Mouse (Mus musculus): ENCODE measurements around the gene Mavs.

The Mavs gene

DNA sequence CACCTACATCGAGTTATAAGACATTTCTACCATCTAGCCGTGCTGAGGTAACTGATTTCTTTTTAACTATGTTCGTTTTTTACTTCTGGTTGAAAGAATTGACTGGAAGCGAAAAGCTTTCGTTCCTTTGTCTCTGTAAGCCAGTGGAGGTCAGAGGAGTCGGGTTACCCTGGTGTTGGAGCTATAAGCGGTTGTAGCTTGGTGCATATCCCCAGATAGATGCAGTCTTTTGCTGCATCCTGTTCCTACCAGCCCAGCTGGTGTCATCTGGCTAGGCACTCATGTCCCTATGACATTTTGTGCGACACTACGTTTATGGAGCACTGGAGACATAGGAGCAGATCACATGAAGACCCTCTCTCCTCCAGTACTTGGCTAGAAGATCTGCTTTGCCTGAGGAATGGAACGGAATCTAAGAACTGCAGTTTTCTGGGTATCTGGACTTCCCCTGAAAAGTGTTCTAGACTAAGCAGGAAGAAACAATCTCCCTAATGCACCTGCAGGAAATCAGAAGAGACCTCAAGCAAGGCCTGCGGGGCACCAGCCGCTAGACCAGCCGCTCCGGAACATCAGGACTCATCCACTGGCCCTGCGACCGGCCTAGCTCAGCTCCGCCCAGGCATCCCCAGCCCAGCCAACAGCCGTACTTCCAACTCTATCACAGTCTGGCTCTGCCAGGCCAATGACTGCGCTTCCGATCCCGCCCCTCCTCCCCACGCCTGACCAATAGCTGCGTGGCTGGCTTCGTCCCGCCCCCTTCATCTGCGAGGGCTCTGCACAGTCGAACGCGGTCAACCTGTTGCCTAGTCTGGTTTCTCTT, at the start of gene Mavs:
Gene Mavs (plus strand): TSS at position 757 of the 820 bp plus-strand sequence.
- peak; percentile 90 to 93 for DNase-seq (ENCODE audit: low spot score in 2 of 2)

DNA sequence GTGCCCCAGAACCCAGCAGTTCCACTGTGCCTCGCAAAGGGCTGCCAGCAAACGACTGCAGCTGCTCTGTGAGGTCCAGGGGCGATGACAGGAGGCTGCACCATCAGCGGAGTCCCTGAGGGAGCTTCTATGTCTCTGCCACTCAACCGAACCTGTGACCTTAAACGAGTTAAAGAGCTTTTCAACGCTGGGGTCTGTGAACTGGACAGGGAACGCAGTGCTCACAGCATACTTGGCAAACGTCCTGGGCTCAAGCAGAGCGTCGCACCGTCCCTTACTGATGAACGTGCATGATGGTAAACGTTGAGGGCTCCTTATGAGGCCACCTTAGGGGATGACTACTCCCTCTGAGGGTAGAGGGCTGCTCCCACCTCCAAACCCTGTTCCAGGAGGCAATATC, 47.5 kb upstream of the Mavs start:
- DNase-seq (ENCODE audit: low spot score in 2 of 2) = no peak

DNA sequence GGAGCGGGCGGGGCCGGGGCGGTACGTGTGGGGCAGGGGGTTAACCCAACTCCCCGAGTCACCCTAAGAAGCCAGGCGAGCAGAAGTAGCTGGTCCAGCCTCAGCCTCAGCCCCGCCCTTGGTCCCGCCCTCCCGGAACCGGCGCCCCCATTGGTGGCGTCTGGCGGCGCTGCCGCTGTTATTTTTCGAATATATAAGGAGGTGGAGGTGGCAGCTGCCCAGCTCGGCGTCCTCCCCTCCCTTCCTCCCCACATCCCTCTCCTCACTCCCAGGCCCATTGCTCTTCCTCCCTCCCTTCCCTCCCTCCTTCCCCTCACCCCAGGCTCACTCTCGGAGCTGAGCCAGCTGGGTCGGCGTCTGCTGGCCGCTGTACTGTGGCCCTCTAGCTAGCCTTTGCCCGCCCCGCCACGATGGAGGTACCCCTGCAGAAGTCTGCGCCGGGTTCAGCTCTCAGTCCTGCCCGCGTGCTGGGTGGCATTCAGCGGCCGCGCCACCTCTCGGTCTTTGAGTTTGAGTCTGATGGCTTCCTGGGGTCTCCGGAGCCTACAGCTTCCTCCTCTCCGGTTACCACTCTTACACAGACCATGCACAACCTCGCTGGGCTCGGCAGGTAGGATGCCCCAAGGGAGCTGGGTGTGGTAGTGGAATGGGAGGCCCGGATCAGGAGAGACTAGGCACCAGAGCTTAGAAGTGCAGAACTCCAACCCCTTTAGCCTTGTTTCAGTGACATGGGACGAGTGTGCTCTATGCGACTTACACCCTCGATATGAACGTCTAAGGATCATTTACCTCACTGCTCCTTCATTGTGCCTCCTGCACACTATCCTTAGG, 46.9 kb upstream of the Mavs start, which contains the start of the genes Cdc25b and Spef1:
Gene Cdc25b (plus strand): TSS at position 179 of the 831 bp plus-strand sequence.
Gene Spef1 (minus strand): TSS at position 512 of the 831 bp plus-strand sequence.
- peak; percentile 76 to 81 for DNase-seq (ENCODE audit: low spot score in 2 of 2)

DNA sequence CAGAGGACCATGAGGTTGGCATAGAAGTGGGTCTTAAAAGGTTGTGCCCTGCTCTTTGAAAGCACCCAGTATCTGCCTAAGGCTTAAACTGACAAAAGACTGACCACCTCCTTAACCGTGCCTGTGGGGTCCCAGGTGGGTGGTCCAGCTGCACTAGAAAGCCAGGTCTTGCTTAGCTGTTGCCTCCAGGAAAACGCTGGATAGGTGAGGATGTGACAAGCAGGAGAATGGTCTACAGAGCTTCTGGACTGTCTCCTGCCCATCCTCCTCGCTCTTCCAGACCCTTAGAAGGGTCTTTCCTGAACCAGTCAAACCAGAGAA, 46.3 kb upstream of the Mavs start:
- DNase-seq (ENCODE audit: low spot score in 2 of 2) = no peak

DNA sequence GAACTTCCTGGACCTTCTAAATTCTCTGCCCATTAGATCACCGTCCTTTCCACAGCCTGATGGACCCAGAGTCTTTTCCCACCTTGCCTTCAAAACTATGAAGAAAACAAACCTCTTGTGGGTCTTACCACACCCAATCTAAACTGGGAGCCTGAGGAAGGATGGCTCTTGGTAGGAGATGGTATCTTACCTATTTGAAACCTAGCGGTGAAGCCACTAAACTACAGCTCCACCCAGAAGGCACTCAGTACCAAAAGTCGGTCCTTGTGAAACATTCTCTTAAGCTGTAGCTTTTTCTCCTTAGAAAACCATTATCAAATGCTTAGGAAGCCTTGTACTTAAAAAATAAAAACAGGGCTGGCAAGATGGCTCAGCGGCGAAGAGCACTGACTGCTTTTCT, 45.6 kb upstream of the Mavs start:
- DNase-seq (ENCODE audit: low spot score in 2 of 2) = no peak

DNA sequence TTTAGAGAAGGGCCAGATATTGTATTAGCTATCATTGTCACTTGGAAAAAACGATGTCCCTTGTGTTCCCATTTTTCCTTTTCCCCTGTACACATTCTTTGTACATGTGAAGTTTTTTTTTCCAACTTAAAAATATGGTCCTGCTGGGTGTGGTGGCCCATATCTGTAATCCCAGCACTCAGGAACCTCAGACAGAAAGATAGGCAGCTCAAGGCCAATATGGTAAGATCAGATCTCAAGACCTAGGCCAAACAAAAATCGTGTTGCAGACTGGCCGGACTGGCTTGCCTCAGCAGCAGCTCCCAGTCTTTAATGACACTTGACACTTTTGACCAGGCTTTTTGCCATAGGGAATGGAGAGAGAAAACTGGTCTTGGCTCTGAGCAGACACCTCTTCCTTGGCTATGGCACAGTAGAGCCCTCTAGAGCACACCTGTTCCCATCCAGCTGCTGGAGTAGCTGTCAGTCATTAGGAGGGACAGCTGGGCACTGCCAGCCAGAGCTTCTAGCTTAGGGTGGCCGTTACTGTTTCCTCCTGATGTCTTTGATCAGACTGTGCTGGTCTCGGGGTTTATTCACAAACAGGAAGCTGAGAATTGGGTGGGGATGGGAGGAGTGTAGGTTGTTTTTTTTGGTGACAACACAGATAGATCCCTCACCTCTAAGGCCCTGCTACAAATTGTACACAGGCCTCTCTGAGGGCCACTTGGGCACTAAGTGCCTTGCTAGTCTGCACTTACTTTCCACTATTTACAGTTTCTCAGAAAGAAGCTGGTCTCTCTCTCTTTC, 44.1 kb upstream of the Mavs start:
- no peak for DNase-seq (ENCODE audit: low spot score in 2 of 2)

DNA sequence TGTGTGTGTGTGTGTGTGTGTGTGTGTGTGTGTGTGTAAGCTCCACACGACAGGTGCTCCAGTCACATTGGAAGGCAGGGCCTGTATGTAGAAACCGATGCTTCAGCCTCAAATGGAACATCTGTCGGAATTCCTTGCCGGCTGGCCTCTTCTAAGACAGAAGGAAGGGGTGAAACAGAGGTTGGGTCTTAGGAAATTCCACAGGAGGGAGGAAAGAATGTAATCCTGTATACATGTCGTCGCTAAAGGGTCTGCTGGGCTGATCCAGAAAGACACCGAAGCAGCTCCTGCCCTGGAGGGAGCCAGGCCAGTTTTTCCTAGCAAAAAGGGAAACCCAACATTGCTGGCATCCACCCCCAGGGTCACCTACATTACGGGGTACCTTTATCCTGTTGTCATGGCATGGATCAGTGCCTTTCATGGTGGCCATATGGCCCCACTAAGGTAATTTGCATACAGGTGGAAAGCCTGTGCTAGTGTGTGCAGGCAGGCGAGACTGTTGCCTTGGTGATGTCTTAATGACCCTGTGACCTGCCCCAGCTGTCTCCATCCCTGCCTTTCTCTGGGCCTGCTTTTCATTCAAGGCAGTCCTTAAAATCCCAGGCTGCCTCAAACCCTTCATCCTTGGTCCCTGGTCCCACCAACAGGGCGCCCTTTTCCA, 43.4 kb upstream of the Mavs start:
- no peak for DNase-seq (ENCODE audit: low spot score in 2 of 2)

DNA sequence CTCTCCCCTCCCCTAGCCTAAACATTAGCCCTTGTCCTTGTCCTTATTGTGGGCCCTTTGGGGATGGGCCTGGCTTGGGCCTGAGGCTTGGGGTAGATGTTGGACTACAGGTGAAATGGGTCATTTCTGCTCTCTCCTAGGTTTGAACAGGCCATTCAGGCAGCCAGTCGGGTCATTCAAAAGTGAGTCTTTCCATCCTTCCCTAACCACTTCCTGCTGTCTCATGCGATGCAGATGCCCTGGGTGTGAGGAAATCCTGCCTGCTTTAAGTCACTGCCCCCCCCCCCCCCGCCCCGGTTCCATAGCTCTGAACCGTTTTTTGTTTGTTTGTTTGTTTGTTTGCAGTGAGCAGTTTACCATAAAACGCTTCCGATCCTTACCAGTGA, 42.9 kb upstream of the Mavs start:
- no peak for DNase-seq (ENCODE audit: low spot score in 2 of 2)

DNA sequence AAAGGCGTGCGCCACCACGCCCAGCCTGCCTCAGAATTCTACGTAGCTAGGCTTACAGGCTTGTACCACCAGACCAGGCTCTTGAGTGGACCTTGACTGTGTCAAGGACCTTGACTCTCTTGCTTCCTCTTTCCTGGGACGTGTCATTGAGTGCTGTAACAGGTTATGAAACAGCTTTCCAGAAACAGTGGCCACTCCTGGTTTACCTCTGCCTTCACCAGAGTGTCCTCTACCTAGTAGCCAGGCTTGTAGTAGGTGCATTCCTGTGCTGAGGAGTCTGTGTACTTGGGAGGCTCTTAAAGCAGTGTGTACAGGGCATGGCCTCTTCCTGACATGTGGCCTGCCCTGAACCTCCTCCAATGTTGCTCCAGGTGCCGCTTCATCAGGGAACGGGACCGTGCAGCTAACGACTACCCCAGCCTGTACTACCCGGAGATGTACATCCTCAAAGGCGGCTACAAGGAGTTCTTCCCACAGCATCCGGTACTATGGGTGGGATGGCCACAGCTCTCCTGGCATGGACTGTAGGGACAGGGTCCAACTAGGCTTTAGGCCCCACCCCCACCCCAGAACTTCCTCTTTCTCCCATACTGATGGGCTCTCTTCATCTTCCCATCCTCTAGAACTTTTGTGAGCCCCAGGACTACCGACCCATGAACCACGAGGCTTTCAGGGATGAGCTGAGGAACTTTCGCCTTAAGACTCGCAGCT, 37.1 kb upstream of the Mavs start:
- DNase-seq (ENCODE audit: low spot score in 2 of 2) = no peak

DNA sequence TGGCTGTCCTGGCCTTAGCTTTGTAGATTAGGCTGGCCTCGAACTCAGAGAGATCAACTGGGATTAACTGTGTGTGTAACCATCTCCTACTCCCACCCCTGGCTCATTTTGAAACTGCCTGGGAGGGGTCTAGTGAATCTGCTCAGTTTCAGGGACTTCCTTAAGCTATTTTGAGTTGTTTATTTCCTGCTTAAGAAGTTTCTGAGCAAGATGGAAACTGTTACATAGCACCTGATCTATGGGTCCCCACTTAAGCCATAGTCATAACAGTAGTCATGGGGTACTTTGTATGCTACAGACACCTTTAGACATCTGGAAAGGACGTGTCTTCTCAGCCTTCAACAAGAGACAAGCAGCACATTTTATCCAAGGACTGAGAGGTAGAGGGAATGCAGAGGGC, 33.2 kb upstream of the Mavs start:
- DNase-seq (ENCODE audit: low spot score in 2 of 2) = no peak

DNA sequence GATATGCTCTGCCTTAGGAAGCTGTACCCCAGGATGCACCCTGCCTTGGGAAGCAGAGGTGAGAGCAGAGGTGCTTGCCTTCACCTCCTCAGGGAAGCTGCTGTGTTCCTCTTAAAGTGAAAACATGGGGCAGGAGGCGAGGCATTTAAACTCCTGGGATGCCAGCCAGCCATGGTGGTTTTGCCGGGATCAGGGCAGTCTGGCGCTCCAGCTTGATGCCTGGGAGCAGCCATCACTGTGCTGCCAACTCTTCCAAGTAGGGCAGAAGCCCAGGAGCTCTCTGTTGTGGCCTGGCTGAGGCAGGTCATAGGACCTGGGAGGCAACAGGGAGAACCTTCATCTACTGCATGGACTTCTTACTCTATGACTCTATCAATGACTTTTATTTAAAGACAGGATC, 32.6 kb upstream of the Mavs start:
- no peak for DNase-seq (ENCODE audit: low spot score in 2 of 2)

DNA sequence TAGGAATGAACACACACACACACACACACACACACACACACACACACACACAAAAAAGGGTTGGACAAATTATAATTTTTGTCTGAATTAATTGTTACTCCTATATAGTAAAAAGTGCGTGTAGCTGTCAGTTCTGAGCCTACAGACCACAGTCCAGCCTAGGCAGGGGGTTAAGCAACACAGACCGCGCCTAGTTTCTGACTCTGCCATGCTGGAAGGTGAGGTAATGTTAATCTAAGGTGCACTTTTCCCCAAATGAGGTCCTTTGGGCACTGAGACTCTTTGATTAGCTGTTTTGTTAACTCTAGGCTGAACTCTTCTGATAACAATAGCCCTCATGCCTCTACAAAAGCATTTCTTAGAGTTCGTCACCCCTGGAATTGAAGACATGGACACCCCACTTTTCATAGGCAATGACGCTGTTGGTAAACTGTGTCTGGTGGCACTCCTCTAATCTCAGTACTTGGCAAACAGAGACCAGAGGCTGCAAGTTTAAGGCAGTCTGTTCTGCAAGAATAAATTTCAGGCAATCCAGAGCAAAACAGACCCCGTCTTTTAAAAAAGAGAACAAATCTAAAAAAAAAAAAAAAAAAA, 29.9 kb upstream of the Mavs start:
- no peak for DNase-seq (ENCODE audit: low spot score in 2 of 2)

DNA sequence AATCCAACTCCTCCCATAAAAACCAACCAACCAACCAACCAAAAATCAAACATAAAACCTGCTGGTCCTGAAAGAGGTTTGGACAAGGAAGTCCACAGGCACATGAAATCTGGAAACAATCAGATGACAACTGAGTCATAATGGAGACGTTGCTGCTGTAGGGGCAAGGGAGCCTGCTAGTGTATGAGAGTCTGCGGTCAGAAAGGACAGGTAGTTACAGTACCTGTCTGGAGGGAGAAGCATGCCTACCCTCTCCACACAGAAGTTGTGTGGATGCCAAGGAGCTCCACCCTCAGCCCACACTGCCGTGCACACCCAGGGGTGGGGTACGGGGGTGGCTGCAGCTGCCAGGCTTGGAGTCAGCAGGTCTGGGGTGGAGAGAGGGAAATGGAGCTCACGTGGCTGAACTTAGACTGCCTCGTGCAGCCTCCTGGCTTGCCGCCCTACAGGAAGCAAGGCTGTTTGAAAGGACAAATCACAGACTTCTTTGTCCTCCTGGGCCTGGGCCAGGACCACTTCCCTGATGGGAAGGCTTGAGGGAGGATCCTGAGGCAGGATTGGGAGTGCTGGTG, 29.4 kb upstream of the Mavs start:
- DNase-seq (ENCODE audit: low spot score in 2 of 2) = peak; percentile 77 to 90

DNA sequence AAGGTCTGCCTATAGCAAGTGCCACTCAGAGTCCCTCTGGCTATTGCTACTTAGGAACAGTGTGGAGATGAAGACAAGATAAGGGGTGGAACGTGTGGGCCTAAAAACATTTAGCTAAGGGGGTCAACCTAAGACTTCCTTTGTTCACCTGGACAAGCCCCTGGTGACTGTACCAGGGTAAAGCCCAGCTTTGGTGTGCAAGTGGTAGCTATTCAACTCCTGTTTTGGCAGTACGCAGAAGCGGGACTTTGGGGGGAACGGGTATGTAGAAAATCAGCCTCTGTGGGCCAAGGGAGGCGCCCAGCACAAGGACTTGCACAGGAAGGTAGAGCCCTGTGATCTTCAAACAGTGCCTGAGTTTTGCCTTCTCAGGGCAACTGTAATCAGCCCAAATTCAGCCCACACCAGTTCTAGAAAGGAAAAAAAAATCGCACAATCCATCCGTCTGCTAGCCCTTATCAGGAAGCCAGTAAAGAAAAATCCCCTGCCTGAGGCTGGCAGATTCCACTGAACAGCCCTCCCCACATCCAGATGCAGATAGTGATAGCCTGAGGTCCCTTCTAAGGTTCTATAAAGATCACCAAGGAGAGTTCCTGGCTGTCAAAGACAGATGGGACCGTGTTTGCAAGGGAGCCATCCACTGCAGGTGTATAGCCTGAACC, 28.2 kb upstream of the Mavs start:
- no peak for DNase-seq (ENCODE audit: low spot score in 2 of 2)

DNA sequence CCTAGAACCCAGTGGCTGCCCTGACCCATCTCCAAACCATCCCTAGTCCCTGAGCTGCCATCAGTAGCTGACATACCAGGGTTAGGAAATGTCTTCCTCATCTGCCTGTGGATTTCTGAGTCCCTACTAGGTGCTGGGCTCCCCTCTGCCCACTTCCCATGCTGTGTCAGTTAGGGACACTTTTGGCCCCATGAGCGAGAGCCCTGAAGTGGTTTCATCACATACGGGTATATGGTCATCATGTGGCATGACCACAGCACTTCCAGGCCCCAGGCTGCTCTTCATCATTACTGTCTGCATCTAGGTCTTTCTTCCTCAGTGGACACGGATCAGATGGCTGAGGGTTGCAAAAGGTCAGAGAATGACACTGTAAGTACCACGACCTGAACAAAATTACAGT, 27.1 kb upstream of the Mavs start, which contains the start of gene Ap5s1:
Gene Ap5s1 (plus strand): TSS at position 301 of the 400 bp plus-strand sequence.
- DNase-seq (ENCODE audit: low spot score in 2 of 2) = no peak

DNA sequence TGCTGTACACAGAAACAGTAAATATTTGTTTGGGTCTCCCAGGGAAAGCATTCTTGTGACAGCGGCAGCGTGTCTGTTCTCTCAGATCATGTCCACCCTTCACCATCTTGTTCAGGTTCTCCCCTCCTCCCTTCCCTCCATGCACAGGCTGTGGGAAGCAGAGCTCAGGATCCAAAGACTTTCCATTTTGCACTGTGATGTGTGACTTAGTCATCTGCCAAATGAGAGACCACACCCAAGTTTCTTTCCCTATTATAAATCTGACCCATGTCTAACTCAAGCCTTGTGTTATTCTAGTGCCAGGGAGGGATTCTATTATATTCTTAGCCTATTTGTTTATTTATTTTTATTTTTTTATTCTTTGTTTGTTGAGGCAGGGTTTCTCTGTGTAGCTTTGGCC, 25.5 kb upstream of the Mavs start:
- no peak for DNase-seq (ENCODE audit: low spot score in 2 of 2)

DNA sequence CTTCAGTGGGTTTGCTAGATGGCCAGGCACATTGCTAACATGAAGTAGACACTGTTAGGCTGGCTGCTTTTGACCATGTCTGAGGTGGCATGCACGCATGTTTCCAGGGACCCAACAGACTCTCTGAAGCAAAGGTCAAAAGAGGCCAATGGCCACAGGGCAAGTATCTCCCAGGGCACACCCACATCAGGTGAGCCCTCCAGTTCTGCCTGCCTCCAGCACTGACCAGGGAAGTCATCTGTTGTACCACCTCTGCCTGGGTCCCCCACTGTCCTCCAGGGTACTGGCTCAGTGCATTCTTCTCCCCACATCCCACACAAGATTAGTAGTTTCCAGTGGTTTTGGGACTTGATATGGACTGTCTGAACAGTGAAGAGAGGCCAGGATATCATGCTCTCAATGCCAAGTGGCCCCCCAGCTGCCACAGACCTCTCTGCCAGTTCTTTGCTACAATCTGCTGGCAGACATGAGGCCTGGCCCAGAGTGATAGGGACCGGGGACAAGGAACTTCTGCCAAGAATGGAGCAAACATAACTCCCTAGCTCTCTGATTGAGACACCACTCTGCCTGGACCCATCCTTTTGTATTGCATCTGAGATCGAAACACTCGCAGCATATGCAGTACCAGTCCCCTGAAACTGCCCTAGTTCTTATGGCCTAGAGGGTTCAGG, 24.6 kb upstream of the Mavs start:
- DNase-seq (ENCODE audit: low spot score in 2 of 2) = no peak

DNA sequence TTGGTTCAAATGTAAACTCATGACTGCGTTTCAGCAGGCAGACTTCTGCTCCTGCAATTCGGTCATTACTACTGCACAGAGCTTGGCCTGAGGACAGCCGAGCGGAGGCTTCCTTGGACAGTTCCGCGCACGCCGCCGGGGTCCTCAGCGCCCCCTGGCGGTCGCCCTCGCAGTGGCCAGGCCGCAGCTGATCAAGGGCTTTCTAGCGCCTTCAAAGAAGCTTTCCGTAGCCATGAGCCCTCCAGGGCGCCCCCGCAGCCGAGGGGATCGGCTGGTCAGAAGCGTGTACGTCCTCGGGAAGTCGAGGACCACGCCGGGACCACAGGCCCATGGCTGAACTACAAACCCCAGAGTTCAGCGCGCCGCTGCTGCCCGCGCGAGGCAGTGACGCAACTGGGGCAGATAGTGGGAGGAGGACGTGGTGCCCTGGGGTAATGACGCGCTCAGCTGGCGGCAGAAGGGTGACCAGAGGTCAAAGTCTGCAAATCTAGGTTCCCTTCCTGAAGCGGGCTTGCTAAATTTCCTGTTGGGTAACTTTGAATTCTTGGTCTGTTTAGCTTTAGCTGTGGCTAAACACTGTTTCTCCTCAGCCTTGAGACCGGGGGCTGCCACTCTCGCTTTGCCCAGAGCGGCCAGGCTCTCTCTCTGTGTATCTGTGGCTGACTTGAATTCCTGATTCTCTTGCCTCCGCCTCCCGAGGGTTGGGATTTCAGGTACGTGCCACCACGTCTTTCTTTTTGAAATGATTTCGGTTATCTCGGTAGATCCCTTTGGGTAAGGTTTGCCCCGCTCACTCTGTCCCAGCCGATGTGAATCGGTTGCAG, 23.7 kb upstream of the Mavs start:
- DNase-seq (ENCODE audit: low spot score in 2 of 2) = peak; percentile 96 to 97
